Mouse (Mus musculus) retina, adult 2 months (tissue): ENCODE measurements around the gene Defb28.

Experiments
- DNase-seq: peaks from one replicate; pipeline ENCODE4 v3.0.0-alpha.2; 2012; ENCODE audit warnings: low read depth, low spot score

Gene Defb28

DNA sequence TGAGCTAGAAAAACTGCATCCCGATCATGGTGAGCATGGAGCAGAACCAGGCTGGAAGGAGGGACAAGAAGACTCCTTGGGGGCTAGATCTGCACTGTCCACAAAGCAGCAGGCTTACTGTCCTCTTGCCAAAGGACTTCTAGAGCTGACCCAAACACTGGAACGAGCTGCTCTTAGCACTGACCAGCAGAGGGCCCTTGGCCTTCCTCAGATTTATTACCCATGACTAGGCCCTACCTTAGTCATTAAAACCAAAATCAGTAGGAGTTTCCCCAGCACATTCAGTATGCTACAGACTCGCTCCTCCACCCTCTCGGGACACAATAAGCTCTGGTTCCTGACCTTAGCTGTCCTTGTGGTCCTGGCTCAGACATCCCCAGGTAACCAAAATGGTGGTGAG, at the start of gene Defb28:
Gene Defb28, plus strand, starts transcription at position 275 of the 400 bp plus-strand sequence.
- no peak for DNase-seq

GRCm38 (mm10) chr2:152470973-152471372, 47.1 kb upstream of the Defb28 start:
- DNase-seq: peak; percentile 18

DNA sequence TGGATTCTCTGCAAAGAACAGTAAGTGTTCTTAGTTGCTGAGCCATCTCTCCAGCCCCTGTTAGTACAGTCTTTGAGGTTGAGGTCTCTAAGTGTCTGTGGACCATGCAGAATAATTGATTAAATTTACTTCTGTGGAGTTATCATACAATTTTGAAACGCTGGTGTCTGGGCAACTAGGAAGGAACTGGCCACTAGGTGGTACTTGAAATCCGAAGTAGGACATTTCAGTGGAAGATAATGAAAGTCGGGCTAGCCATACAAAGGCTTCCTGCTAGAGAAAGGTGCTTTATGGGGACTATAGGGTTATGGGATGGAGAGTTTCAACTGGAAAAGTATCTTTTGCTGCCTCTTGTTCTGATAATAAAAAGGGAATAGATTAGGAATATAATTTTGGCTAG, 45.6 kb upstream of the Defb28 start:
- no peak for DNase-seq

DNA sequence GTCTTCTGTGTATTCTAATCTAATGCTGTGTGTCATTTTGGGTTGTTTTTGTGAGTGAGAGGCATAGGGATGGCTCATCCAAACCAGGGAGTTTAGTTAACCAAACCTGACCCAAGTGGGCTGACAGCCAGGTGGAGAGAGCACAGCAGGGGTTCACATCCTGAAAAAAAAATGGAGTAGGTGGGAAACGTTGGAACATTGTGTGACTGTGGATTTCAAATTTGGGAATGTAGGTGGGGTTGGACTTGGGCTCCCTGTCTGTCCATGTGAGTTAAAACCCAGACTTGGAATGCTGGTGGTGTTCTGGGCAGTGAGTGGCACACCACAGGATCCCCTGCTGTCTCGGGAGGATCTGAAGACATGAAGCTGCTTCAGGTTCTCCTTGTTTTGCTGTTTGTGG, 41.3 kb upstream of the Defb28 start, which contains the start of gene Defb20:
Gene Defb20, plus strand, starts transcription at position 301 of the 400 bp plus-strand sequence.
- no peak for DNase-seq

DNA sequence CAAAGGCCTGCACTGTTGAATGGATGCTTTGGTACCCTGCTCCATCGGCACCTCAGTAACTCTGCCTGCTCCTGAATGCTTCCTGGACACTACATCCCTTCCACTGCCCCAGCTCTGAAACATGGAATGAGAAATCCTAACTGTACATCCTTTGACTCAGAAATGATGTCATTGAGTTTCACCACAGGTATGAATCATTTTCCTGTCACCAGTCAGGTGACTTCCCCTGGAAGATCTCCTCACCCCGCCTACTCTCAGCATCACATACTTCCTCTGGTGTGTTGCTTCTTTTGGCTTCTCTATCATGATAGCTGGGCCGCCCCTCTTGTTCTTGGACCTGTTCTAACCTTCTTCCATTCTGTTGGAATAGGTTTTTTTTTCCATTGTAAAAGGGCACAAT, 37.2 kb upstream of the Defb28 start:
- DNase-seq: no peak

DNA sequence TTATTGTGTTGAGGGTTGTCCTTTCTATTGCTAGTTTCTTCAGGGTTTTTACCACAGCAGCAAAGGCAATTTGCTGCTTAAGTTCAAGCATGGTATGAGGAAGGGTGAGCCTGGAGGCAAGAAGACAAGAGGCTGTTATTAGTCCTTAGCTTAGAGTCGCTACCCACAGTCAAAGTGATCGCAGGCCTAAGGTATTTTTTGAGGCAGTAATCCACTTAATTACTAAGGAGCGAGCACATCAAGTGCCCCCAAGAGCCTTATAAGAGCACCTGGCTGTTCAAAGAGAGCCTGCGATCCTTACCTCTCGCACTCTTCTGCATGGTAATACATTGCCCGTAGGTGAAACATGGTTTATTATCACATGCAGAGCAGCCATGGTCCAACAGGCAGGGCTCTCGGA, 36.3 kb upstream of the Defb28 start:
- DNase-seq: no peak

DNA sequence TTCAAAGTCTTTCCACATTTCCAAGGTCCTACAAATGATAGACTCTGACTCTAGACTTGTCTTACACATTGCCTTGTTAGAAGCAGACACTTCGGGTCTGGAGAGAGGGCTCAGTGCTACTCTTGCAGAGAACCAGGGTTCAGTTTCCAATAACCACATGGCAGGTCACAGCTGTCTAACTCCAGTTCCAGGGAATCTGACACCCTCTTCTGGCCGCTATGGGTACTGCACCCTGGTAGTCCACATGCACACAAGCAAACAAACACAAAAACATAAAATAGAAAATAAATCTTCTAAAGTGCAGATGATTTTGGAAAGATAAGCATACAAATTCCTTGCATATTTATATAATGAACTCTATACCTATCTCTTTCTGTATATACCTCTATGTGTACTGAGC, 31.0 kb upstream of the Defb28 start:
- no peak for DNase-seq

DNA sequence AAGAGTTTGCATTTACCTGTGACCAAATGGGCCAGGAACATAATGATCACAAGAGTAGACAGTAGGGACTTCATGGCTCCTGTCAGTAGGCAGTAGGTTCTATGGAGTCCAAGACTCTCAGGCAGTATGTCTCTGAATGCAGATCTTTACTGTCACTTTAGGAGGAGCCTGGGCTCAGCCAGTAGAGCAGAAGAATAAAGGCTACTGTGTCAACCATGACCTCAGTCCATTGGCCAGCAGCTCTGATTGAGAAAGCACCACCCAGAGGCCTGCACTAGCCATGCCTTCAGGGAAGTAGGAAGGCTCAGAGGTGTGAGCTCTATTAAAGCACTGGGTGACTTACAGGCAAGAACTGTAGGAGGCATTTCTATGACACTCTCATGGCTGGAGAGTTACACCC, 28.0 kb upstream of the Defb28 start, which contains the start of gene Defb22:
Gene Defb22, minus strand, starts transcription at position 101 of the 400 bp plus-strand sequence.
- DNase-seq: no peak

DNA sequence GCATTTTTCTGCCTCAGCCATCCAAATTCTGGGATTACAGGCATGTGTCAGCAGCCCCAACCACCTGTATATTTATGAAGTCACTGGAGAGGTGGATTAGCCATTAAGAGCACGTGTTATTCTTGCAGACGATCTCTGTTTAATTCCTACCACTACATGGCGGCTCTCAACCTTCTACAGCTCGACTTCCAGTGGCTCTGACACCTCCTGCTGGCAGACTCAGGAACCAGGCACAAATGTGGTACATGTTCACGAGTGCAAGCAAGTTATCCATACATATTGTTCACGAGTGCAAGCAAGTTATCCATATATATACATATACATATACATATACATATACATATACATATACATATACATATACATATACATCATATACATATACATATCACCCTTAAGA, 24.9 kb upstream of the Defb28 start:
- no peak for DNase-seq

DNA sequence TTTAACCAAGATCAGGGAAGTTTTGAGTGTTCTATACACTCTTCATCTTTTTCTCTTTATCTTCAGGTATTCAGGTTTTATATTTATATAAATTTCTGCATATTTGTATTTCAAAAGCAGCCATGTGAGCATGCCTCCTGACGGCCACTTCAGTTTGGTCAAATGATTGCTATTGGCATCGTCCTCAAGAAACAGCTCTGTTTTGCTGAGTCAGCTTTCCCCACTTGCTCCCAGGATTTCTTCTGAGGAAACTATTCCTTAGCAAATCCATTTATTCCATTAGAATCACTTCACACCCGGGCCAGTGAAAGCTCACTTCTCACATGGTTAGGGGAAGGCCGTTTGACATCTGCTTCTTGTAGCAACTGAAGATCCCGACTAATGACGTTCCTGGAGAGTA, 20.0 kb upstream of the Defb28 start:
- no peak for DNase-seq

- no peak for DNase-seq
Measured at GRCm38 (mm10) chr2:152500204-152500862, 17.7 kb upstream of the Defb28 start.

DNA sequence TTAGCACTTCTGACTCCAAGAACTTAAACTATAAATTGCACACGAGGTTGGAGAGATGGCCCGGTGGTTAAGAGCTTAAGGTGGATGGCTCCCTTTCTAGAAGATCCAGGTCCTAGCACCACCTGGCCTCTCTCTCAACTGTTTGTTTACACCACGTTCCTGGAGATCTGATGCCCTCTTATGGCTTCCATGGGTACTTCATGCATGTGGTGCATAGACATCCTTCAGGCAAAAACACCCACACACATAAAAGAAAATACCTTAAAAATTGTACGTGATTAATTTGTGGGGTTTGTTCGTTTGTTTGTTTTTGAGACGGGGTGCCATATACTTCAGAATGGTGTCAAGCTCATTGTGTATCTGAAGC, 17.2 kb upstream of the Defb28 start:
- DNase-seq: no peak

GRCm38 (mm10) chr2:152503950-152504349, 14.1 kb upstream of the Defb28 start:
- DNase-seq: no peak

- DNase-seq: no peak
Measured at GRCm38 (mm10) chr2:152511592-152511991, 6.5 kb upstream of the Defb28 start, which contains the start of gene Defb26. Defb26 (minus strand) TSS chr2:152511692.

- DNase-seq: no peak
Measured at GRCm38 (mm10) chr2:152516084-152516483, 2.0 kb upstream of the Defb28 start.

DNA sequence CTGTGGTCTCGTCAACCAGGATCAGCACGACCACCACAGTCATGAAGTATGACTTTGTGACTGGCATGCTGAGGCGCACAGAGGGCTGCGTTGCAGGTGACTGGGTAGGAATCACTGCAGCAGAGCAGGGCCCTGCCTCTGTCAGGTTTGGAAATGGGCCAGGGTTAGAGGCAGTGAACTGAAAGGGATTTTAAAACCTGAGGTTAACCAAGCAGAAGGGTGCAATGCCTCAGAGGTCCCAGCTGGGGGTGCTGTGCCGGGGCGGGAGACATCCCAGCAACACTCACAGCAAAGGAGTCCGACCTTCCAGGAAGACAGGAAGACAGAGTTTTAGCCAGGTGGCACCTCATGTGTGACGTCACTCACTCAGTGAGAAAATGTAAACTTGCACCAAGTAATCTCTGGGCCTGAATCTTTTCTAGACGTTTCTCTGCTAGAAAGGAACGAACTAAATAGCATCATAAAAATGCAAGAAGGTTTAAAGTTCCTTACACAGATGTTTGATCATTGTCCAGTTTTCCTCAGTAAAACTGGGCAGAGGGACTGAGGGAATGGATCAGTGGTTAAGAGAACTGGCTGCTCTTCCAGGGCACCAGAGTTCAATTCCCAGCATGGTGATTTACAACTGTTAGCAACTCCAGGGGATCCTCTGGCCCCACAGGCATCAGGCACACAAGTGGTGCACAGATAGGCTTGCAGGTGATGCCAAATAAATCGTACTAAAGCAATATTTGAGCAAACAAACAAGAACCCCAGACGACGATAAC, 22.1 kb downstream of the Defb28 start, which contains the start of gene Defb29:
Gene Defb29, minus strand, starts transcription at position 155 of the 767 bp plus-strand sequence.
- no peak for DNase-seq

GRCm38 (mm10) chr2:152541979-152542378, 23.9 kb downstream of the Defb28 start:
- no peak for DNase-seq

DNA sequence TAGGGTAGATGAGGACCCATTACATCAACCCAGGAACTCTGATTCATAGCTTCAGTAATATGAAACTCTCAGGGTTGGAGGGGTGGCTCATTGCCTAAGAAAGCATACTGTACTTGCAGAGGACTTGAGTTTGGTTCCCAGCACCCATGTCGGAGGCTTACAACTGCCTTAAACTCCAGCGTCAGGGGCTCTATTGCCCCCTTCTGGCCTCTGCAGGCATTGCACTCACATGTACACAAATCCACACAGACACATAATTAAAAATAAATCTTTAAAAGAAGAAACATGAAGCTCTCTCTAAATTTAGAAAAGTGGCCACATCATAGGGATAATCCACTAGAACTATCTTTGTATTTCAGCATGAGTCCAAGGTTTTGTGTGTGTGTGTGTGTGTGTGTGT, 24.8 kb downstream of the Defb28 start:
- DNase-seq: no peak

- DNase-seq: no peak
Measured at GRCm38 (mm10) chr2:152543478-152543877, 25.4 kb downstream of the Defb28 start.

GRCm38 (mm10) chr2:152544691-152545090, 26.6 kb downstream of the Defb28 start:
- DNase-seq: peak; percentile 28

DNA sequence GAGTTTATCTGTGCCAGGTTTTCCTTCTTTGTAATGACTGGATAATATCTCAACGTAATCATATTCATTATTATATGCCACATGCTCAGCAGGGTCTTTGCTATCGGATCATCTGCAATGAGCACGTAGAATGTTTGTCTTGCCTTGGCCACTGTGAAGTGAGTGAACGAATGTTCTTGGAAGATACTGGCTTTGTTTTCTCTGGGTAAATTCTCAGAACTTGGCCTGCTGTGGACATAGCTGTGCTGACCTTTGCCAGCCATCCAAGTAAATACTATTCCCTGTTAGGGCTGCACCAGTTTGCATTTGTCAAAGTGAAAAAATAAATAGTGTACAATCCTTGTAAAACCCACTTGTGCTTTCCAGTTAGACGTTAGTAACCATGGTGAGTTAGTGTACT, 30.1 kb downstream of the Defb28 start:
- no peak for DNase-seq

- DNase-seq: peak; percentile 20
Measured at GRCm38 (mm10) chr2:152553774-152554423, 35.8 kb downstream of the Defb28 start.
